Mouse (Mus musculus) layer of hippocampus, adult 2 months (tissue): ENCODE data around the gene Rsl24d1. TPM values are rescaled to one million over a fixed set of nuclear protein-coding genes. Genes with fewer than 3 reads are reported as not detected.

Source experiments
- DNase-seq, 2 experiments: peaks; one replicate each; pipeline ENCODE4 v3.0.0; 2022; ENCODE audit warnings: low spot score in 2 of 2
- H3K27ac ChIP-seq: fragments of 200-600 bp; 2 replicates; pipeline ENCODE4 v1.8.1; 2022
- H3K4me3 ChIP-seq: fragments of 200-600 bp; 2 replicates; pipeline ENCODE4 v1.8.1; 2022; ENCODE audit warnings: mild to moderate bottlenecking
- CTCF ChIP-seq: fragments of 200-600 bp; conservative IDR thresholded peaks from 2 replicates; pipeline ENCODE4 v1.8.1; 2022; ENCODE audit warnings: antibody characterized with exemption, mild to moderate bottlenecking, moderate library complexity
- total RNA-seq, 2 experiments: library from RNA; stranded (reverse); gene quantifications; 2 replicates each; pipeline ENCODE4 v1.2.3; 2021

Rsl24d1 gene
- total RNA-seq, 2 experiments from 2014 or later = 63.2 to 66.6 TPM

- no peak overlapping the region for H3K27ac ChIP-seq
- peak; percentile 49 for TF ChIP-seq CTCF
- no peak overlapping the region for H3K4me3 ChIP-seq
- DNase-seq = no peak
Measured at GRCm38 (mm10) chr9:73118012-73118411, 4.8 kb downstream of the Rsl24d1 start.

GRCm38 (mm10) chr9:73121735-73122134 is 8.5 kb downstream of the Rsl24d1 start:
- DNase-seq = peak; percentile 13 to 60
- H3K4me3 ChIP-seq = no peak overlapping the region
- TF ChIP-seq CTCF = peak; percentile 84
- no peak overlapping the region for H3K27ac ChIP-seq

GRCm38 (mm10) chr9:73125043-73125570 is 11.9 kb downstream of the Rsl24d1 start:
- DNase-seq = no peak
- no peak overlapping the region for H3K27ac ChIP-seq
- H3K4me3 ChIP-seq = no peak overlapping the region
- TF ChIP-seq CTCF = no peak

- no peak for DNase-seq
- TF ChIP-seq CTCF = no peak
- H3K4me3 ChIP-seq = no peak overlapping the region
- H3K27ac ChIP-seq = no peak overlapping the region
Measured at GRCm38 (mm10) chr9:73127457-73127856, 14.2 kb downstream of the Rsl24d1 start.

GRCm38 (mm10) chr9:73129875-73130274 is 16.6 kb downstream of the Rsl24d1 start:
- no peak for TF ChIP-seq CTCF
- H3K4me3 ChIP-seq = no peak overlapping the region
- DNase-seq = no peak

GRCm38 (mm10) chr9:73130529-73130928 is 17.3 kb downstream of the Rsl24d1 start:
- TF ChIP-seq CTCF = no peak
- H3K4me3 ChIP-seq = no peak overlapping the region
- H3K27ac ChIP-seq = no peak overlapping the region
- no peak for DNase-seq

More at GRCm38 (mm10) chr9:73129875-73130274, 16.6 kb downstream of the Rsl24d1 start:
- H3K27ac ChIP-seq = no peak overlapping the region

- Histone ChIP-seq H3K4me3 (no peak overlapping the region), H3K27ac (no peak overlapping the region)
- no peak for DNase-seq
- TF ChIP-seq CTCF = no peak
Measured at GRCm38 (mm10) chr9:73137341-73137886, 24.2 kb downstream of the Rsl24d1 start.

- Histone ChIP-seq H3K4me3 (no peak overlapping the region), H3K27ac (no peak overlapping the region)
- TF ChIP-seq CTCF = peak; percentile 76
- DNase-seq = no peak
Measured at GRCm38 (mm10) chr9:73154347-73154746, 41.1 kb downstream of the Rsl24d1 start.

GRCm38 (mm10) chr9:73157968-73158367 is 44.7 kb downstream of the Rsl24d1 start:
- H3K4me3 ChIP-seq = no peak overlapping the region
- no peak for TF ChIP-seq CTCF
- DNase-seq = no peak
- no peak overlapping the region for H3K27ac ChIP-seq

GRCm38 (mm10) chr9:73159265-73159664 is 46.0 kb downstream of the Rsl24d1 start:
- TF ChIP-seq CTCF = peak; percentile 71
- DNase-seq = peak; percentile 21 to 25
- Histone ChIP-seq H3K4me3 (no peak overlapping the region), H3K27ac (no peak overlapping the region)

- peak overlapping the region; percentile 23; the same call in 1 of the 2 replicates for H3K27ac ChIP-seq
- peak overlapping the region; percentile 34 for H3K4me3 ChIP-seq
- peak; percentile 75 to 84 for DNase-seq
- peak; percentile 87 for TF ChIP-seq CTCF
Measured at GRCm38 (mm10) chr9:73162571-73163333, 49.5 kb downstream of the Rsl24d1 start.

GRCm38 (mm10) chr9:73165631-73166030 is 52.4 kb downstream of the Rsl24d1 start:
- Histone ChIP-seq H3K4me3 (no peak overlapping the region), H3K27ac (no peak overlapping the region)
- TF ChIP-seq CTCF = no peak
- DNase-seq = no peak

Other genes starting within 250 kb of the Rsl24d1 start
- gene Pygo1, start 187.8 kb upstream of the Rsl24d1 start, total RNA-seq = 10 to 100 TPM; 30.9 to 32.9 TPM
- 1 to 10 TPM; 2.5 to 3.8 TPM for gene Dyx1c1, start 154.6 kb upstream of the Rsl24d1 start, total RNA-seq
- gene Gm44503, start 154.6 kb upstream of the Rsl24d1 start, total RNA-seq = not detected
- 10 to 100 TPM in 1 of 2 experiments, 1 to 10 TPM in 1; 9.3 to 11.0 TPM for gene Ccpg1os, start 128.0 kb upstream of the Rsl24d1 start, total RNA-seq
- gene Ccpg1, start 128.0 kb upstream of the Rsl24d1 start, total RNA-seq = 100 to 1,000 TPM; 149 to 152 TPM
- 10 to 100 TPM; 16.8 to 17.7 TPM for gene Pigb, start 73.0 kb upstream of the Rsl24d1 start, total RNA-seq
- 10 to 100 TPM; 14.5 to 17.3 TPM for gene Rab27a, start 68.6 kb upstream of the Rsl24d1 start, total RNA-seq
- 1 to 10 TPM; 3.8 to 5.4 TPM for gene Khdc3, start 11.6 kb upstream of the Rsl24d1 start, total RNA-seq
- gene Gm20509, start 11.0 kb upstream of the Rsl24d1 start, total RNA-seq = under 1 TPM in 1 of 2 experiments, not detected in 1; 0.91 TPM